Mouse (Mus musculus) stomach, embryonic 15.5 days (tissue): ENCODE measurements at regions not wholly inside any gene's neighbourhood (a gene's known extent, or its start where the extent isn't known, plus 50 kb on each side); places are given as distances from the start of the nearest gene placed in this dataset.
A peak's percentile ranks its signal among the peaks of the same experiment; 100 is the strongest.

Experiments
- ATAC-seq: fragments of 200-750 bp; cut with Nextera tagmentation; 2 replicates; pipeline ENCODE4 v1.8.0; 2017; ENCODE audit warnings: low read depth, moderate number of reproducible peaks, moderate TSS enrichment; ENCODE audit not compliant: insufficient read depth, low FRiP score
- H3K27ac ChIP-seq: fragments of 300-500 bp; sonication (generic); 2 replicates; pipeline ENCODE4 v1.5.1; 2015; ENCODE audit warnings: mild to moderate bottlenecking, inconsistent platforms
- H3K27me3 ChIP-seq: fragments of 300-500 bp; sonication (generic); replicated peaks from 2 replicates; pipeline ENCODE4 v1.6.1; 2015; ENCODE audit warnings: inconsistent platforms
- H3K36me3 ChIP-seq: fragments of 300-500 bp; sonication (generic); 2 replicates; pipeline ENCODE4 v1.6.1; 2015; ENCODE audit warnings: inconsistent platforms
- H3K4me1 ChIP-seq: fragments of 300-500 bp; sonication (generic); 2 replicates; pipeline ENCODE4 v1.6.1; 2015; ENCODE audit warnings: inconsistent platforms
- H3K4me2 ChIP-seq: fragments of 300-500 bp; sonication (generic); 2 replicates; pipeline ENCODE4 v1.6.1; 2015; ENCODE audit warnings: mild to moderate bottlenecking, inconsistent platforms
- H3K4me3 ChIP-seq: fragments of 300-500 bp; sonication (generic); replicated peaks from 2 replicates; pipeline ENCODE4 v1.5.1; 2015; ENCODE audit warnings: inconsistent platforms
- H3K9ac ChIP-seq: fragments of 300-500 bp; sonication (generic); 2 replicates; pipeline ENCODE4 v1.6.1; 2015; ENCODE audit warnings: inconsistent platforms
- H3K9me3 ChIP-seq: fragments of 300-500 bp; sonication (generic); 2 replicates; pipeline ENCODE4 v1.6.1; 2016; ENCODE audit warnings: inconsistent platforms
- WGBS: fragments of 180-500 bp; shearing (Covaris S2); methylation state at CpG from one replicate; pipeline ENCODE4 v1.1.7; 2015; 5-methylcytosine and 5-hydroxymethylcytosine counted together

GRCm38 (mm10) chr3:62823892-62824291 lies 219.0 kb upstream of the Gpr149 start:
- Histone ChIP-seq H3K27ac (no peak overlapping the region), H3K4me2 (no peak overlapping the region), H3K9me3 (no peaks in the 10 kb centered on the region), H3K4me1 (no peaks in the 10 kb centered on the region), H3K4me3 (no peak overlapping the region), H3K36me3 (no peaks in the 10 kb centered on the region), H3K9ac (no peak overlapping the region), H3K27me3 (no peaks in the 10 kb centered on the region)
- ATAC-seq: no peak
- WGBS: 85% methylated on average over 3 of the region's 3 CpGs

DNA sequence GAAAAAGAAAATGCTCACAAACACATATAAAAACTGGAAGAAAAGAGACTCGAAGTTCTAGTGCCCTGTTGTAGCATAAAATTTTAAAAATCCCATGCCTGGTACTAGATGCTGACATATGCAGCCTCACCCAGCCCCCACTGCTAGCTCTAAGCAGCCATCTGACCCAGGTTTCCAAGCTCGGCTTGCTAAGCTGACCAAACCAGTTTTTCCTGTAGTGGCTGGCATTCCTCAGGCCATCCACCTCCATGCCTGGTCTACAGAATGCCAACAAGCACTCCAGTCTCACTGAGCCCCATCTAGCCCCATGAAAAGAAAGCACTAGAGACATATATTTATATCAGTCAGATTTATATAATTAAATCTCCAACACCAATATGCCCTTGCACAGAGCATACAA lies 196.1 kb upstream of the Gpr149 start:
- no peak overlapping the region for H3K27ac ChIP-seq

DNA sequence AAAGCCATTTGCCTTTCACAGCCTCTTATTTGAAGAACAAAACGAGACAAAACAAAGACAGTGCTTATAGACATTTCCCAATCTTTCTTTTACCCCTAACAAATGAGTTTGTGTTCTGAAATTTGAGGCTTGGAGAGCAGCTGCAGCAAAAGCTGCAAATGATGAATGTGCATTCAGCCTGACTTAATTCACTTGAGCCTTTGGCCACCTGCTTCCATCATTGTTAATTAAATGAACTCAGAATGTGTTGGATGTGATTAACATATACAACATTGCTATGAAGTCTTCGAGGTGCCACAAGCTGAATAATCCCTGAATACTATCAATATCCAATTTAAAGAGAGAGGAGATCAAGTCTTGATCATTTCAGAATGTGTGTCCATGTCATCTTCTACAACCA lies 181.3 kb upstream of the Gpr149 start:
- H3K9me3 ChIP-seq: no peaks in the 10 kb centered on the region
- H3K9ac ChIP-seq: no peak overlapping the region
- no peak overlapping the region for H3K4me3 ChIP-seq
- no peaks in the 10 kb centered on the region for H3K36me3 ChIP-seq
- no peak overlapping the region for H3K27ac ChIP-seq
- H3K4me1 ChIP-seq: no peaks in the 10 kb centered on the region
- ATAC-seq: no peak
- 27% methylated on average over 2 of the region's 2 CpGs for WGBS
- no peak overlapping the region for H3K4me2 ChIP-seq
- H3K27me3 ChIP-seq: no peaks in the 10 kb centered on the region

More for the DNA sequence above, 196.1 kb upstream of the Gpr149 start:
- peak; percentile 91 for ATAC-seq
- Histone ChIP-seq H3K4me3 (no peak overlapping the region), H3K36me3 (no peaks in the 10 kb centered on the region), H3K4me2 (no peak overlapping the region), H3K9me3 (no peaks in the 10 kb centered on the region), H3K9ac (no peak overlapping the region), H3K4me1 (no peaks in the 10 kb centered on the region), H3K27me3 (no peaks in the 10 kb centered on the region)
- 29% methylated on average over 2 of the region's 2 CpGs for WGBS
